Mouse (Mus musculus): Measurements from ENCODE around the gene Rnf166. TPM values are rescaled to one million over a fixed set of nuclear protein-coding genes. Genes with fewer than 3 reads are reported as not detected.

Gene Rnf166
- total RNA-seq (2023), result 99.1 TPM

DNA sequence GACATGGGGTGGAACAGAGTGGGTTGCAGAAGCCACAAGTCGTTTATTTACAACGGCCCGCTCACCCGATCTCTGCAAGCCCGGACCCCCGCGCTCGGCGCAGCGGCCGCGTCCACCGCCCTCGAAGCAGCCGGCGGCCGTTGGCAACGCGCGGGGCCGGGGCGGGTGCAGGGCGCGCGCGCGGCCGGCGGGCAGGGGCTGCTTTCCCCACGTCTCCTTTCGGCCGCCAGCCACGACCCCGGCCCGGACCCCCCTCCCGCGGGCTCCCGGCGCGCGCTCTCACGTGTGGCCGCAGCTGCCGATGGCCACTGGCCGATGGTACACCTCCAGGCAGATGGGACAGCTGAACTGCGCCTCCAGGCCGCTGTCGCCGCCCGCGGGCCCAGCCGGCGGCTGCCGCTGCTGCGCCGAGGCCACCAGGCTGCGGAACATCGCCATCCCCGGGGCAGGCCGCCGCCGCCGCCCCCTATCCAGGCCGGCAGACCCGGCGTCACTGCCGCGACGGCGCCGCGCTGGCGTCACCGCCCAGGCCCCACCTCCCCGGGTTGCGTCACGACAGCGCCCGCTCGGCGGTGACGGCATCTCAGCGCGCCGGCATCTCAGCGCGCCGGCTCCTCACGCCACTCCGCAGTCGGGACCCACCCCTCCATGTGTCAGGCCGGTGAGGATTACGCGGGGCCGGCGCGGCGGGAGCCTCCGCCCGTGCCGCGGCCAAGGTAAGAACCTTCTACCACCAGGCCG, at the start of gene Rnf166, which contains the start of gene Ctu2:
Rnf166 (minus strand) TSS at position 485 of the 741 bp plus-strand sequence.
Ctu2 (plus strand) TSS at position 564 of the 741 bp plus-strand sequence.

DNA sequence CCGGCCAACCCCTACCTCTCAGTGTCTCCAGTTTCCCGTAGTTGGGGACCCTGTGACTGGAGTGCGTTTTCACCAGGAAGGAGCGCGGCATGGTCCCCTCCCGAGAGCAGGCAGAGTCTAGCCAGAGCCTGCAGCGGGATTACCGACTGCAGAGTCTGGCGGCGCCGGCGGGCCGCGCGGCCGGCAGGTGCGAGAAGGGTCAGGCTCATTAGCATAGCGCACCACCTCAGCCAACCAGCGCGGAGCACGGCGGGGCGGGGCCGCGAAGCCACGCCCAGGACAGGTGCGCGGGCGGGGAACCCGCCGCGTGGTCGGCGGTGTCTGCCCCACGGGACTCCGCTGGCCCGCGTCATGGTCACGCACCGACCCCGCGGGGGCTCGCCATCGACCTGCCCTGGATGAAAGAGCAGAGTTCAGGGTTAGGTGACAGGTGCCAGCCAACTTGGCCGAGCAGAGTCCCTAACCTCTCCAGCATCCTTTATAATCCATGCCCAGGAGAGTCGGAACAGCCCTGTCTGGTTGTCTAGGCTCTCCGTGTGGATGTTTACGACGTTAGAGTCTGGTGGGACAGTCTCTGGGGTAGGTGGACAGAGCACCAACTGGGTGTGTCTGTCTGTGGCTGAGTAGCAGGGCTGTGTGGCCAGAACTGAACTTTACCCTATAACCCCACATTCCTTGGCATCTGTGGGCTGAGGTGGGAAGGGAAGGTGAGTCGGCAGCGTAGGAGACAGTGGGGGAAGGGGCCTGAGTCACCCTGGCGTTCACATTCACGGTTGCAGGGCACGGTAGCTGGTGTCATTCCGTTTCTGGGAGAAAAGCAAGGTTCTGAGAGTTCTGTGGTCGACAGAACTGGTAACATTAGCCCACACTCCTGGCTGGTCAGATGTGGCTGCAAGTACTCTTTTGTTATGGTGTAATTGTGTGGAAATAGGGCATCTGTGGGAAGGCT, 15.1 kb downstream of the Rnf166 start, which contains the start of gene Snai3:
Snai3 (minus strand) TSS at position 210 of the 949 bp plus-strand sequence.

DNA sequence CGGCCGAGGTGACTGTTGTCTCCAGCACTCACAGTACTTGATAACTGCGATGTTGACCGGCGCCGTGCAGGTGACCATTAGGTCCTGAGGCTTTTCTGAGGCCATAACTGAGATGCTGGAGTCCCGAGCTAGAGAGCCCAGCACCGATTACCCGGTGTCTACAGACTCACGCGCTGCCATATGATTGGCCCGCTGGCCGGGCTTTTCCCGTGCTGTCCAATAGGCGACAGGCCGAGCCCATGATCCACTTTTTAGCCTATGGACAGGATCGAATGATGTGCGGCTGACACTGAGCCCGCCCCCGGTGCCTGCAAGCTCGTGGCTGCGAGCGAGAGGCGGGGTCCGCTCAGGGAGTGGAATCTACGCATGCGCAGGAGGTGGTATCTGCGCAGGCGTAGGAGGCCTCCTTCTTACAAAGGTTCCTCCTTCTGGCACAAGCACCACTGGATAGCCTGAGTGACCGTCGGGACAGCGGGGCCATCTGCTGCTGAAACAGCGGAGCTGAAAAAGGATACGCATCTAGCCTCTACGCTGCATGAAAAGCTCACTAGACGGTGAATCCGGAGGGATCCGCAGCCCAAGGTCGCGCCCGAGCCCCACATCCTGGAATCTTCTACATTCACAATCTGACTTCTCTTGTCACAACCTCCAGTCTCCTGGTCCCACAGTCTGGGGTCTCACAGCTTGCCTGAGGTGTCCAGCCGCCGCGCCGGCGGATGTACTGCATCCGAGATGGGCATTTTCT, 32.4 kb downstream of the Rnf166 start, which contains the start of gene Mvd:
Mvd (minus strand) TSS at position 161 of the 745 bp plus-strand sequence.

DNA sequence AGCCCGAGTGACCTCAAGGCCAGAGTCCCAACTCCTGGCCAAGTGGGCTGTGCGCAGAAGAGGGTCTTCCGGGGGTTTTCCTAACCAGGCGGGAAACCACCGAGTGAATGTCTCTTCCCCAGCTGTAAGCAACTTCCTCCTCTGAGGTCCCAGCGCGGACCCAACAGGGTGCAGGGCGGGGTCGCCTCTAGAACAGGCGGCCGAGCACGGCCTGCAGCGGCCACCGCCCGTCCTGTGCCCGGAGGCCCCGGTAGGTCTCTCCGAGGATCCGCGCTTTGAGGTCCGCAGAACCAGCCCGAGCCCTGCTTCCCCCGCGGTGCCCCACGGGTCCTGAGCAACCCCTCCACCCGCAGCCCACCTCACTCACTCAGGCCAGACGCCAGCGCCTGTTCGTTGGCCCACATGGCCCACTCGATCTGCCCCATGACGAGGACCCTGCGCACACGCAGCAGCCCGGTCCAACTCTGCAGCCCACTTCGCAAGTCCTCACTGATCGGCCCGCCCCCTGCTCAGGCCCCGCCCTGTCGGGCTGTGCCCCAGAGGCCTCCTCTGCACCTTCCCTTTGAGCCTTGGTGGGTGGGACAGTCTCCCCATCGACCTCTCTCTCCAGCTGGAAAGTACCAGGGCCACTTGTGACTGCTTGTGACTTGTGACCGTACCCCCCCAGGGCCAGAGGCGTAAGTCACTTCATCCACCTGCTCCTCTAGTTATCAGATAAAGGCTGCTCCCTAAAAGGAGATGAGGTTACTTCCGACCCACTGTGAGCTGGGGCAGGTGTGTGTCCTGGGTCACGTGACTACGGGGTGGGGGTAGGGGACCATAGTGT, 43.2 kb downstream of the Rnf166 start, which contains the start of gene Cyba:
Cyba (minus strand) TSS at position 488 of the 826 bp plus-strand sequence.

DNA sequence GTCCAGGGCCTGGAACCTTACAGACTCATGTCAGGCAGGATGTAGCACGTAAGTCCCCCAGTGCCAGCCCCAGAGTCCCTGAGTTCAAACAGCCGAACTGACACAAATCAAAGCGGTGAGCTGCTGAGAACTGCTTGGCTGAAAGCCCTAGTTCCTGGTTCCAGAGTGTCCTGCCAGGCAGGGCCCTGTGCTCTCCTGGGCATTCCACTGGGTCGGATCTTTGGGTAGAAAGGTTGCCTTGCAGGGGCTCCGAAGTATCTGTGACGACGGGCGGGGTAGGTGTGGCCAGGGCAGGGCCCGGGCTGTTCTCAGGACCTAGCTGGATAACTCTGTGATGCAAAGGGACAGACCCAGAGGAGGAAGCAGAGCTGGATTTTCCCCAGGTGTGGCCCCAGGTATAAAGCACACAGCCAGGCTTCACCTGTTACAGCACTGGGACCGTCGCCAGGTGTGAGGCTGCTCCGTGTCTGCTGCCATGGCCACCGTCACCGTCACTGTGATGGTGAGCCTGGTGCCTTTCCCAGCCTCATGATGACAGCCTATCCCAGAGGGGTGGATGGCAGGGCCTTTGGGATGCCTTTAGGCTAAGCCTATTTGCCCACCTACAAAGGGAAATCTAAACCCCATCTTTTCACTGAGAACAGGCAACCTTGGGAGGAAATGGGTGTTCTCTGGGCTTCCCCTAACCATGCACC, 54.3 kb downstream of the Rnf166 start, which contains the start of gene Il17c:
Il17c (plus strand) TSS at position 645 of the 695 bp plus-strand sequence.

Other genes starting within 250 kb of the Rnf166 start
- gene Zfpm1, start 193.9 kb downstream of the Rnf166 start, total RNA-seq (2023), result 37.6 TPM
- not detected for gene Trhr2, start 115.3 kb downstream of the Rnf166 start, total RNA-seq (2023)
- gene Zc3h18, start 99.5 kb downstream of the Rnf166 start, total RNA-seq (2023), result 94.7 TPM
- gene Il17c, start 54.0 kb downstream of the Rnf166 start, total RNA-seq (2023), result not detected
- 140 TPM for gene Cyba, start 43.1 kb downstream of the Rnf166 start, total RNA-seq (2023)
- 11.3 TPM for gene Mvd, start 32.6 kb downstream of the Rnf166 start, total RNA-seq (2023)
- 9.0 TPM for gene Snai3, start 15.3 kb downstream of the Rnf166 start, total RNA-seq (2023)
- gene Ctu2, start 79 bp upstream of the Rnf166 start, total RNA-seq (2023), result 51.0 TPM
- gene Piezo1, start 75.3 kb upstream of the Rnf166 start, total RNA-seq (2023), result 43.8 TPM
- 75.3 TPM for gene Cdt1, start 92.0 kb upstream of the Rnf166 start, total RNA-seq (2023)
- gene Aprt, start 100.8 kb upstream of the Rnf166 start, total RNA-seq (2023), result 96.5 TPM
- 13.4 TPM for gene Galns, start 135.4 kb upstream of the Rnf166 start, total RNA-seq (2023)
- 42.0 TPM for gene Trappc2l, start 135.6 kb upstream of the Rnf166 start, total RNA-seq (2023)
- not detected for gene Pabpn1l, start 146.7 kb upstream of the Rnf166 start, total RNA-seq (2023)
- gene Cbfa2t3, start 223.0 kb upstream of the Rnf166 start, total RNA-seq (2023), result 6.0 TPM